Mouse (Mus musculus): Measurements from ENCODE around the gene Mapk8. TPM values are rescaled to one million over a fixed set of nuclear protein-coding genes. Genes with fewer than 3 reads are reported as not detected.

Mapk8 gene
- polyA plus RNA-seq (2012; rRNA removed; ENCODE audit: low replicate concordance): 5.8 and 13.7 TPM in 2 replicates

GRCm38 (mm10) chr14:33447027-33447569 lies at the start of gene Mapk8:
Gene Mapk8, minus strand, starts transcription at chr14:33447158.

GRCm38 (mm10) chr14:33471331-33471730 lies 24.4 kb upstream of the Mapk8 start, which contains the start of gene Frmpd2:
Gene Frmpd2, plus strand, starts transcription at chr14:33471696.

Other genes starting within 250 kb of the Mapk8 start
- gene Arhgap22, start 233.1 kb downstream of the Mapk8 start, polyA plus RNA-seq (2012; rRNA removed; ENCODE audit: low replicate concordance): 4.0 and 4.9 TPM in 2 replicates
- 0.03 and 0.19 TPM in 2 replicates for gene Frmpd2, start 24.5 kb upstream of the Mapk8 start, polyA plus RNA-seq (2012; rRNA removed; ENCODE audit: low replicate concordance)
- gene Ptpn20, start 142.0 kb upstream of the Mapk8 start, polyA plus RNA-seq (2012; rRNA removed; ENCODE audit: low replicate concordance): not detected in 2 replicates